Mouse (Mus musculus): ENCODE results near the gene Ntn5.
"Not testable (repeated sequence)": the region's sequence is repeated elsewhere in the genome, so short reads cannot be mapped to it uniquely, and the experiment has no call there.

Ntn5 gene

DNA sequence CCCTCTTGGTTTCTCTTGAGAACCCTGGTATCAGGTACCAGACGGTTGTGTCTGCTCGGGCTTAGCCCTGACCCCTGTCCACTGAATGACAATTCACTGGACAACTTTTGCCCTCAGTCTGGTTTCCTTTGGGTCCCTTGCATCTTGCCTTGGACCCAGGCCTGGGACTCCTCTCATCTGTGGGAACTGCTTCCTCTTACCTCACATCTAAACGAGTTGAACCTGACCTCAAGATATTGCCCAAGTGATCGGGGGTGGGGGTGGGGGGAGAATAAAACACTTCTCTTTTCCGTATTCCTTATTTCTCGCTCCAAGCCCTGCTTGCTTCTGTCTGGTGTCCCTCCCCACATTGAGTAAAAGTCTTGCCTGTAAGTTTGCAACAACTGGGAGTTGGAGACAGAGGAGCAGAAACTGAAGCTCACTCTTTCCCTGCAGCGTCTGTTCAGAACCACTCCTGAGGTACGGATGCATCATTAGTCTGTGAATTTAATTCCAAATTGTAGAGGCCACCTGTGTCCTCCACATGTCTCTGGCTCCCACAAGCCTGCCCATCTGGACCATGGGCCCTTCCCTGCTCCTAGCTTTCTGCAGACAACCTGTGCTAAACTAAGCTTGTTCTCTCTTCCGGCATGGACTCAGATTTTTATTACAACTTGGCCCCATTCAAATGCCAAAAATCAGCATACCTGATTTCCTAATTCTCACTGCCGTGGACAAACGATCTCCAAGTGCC lies 22.9 kb upstream of the Ntn5 start:
- DNase-seq, result no peak

DNA sequence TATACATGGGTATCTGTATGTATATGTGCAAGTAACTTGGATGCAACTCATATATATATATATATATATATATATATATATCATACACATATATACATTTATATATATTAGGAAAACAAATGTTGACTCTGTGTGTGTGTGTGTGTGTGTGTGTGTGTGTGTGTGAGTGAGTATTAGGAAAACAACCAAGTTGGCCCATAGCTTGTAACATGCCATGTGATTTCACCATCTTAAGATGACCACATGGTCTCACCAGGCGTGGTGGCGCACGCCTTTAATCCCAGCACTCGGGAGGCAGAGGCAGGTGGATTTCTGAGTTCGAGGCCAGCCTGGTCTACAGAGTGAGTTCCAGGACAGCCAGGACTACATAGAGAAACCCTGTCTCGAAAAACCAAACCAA lies 22.1 kb upstream of the Ntn5 start:
- not testable (repeated sequence) for DNase-seq

DNA sequence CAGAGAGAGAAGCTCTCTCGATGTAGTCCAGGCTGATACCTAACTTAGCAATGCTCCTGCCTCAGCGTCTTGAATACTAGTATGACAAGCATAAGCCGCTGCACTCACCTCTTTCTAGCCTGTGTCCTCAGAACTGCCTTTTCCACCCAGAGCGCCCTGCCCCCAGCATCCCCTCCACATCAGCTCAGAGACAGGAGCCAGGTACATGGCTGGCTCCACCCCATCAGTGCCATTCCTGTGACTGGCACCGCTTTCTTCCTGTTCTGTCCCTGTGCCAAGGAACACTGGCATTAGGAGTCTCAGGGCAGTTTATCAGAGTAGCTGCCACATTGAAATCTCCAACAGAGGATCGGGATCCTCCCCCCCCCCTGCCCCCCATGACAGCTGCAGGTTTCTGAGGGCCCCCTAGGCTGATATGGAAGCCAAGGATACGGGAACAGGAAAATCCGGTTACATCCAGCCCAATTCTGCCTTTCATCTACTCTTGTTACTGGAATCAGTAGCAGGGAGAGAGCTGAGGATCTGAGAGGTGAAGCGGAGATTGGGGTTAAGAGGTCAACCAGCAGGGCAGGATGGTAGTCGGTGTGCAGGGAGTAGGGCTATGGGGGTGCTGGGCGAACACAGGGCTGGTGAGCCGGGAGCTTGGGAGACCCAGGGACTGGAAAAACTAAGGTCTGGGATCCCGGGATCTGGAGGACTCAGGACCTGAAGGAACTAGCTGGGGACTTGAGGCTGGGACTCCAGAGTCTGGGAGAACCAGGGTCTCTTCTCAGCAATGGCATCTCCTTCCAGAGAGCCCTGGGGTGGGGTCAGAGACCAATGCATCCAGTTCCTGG lies 18.3 kb upstream of the Ntn5 start:
- no peak for DNase-seq

DNA sequence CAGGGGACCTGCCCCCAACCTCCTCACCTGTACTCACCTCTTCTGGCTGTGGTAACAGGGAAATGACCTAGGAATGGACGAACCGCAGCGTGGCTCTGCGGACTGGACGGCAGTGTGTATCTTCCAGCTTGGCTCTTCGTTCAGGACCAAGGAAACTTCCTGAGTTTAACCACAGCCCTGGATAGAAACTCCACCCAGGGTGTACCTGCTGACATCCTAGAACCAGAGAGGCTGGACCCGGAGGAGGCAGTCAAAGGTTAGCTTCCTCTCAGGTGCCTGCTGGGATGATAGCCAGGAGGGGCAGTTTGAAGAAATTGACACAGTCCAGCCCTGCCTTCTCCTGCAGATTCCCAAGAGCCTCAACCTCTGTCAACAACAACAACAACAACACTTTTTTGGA lies 17.7 kb upstream of the Ntn5 start, which contains the start of gene Fut2:
Gene Fut2, minus strand, starts transcription at position 234 of the 400 bp plus-strand sequence.
- no peak for DNase-seq

DNA sequence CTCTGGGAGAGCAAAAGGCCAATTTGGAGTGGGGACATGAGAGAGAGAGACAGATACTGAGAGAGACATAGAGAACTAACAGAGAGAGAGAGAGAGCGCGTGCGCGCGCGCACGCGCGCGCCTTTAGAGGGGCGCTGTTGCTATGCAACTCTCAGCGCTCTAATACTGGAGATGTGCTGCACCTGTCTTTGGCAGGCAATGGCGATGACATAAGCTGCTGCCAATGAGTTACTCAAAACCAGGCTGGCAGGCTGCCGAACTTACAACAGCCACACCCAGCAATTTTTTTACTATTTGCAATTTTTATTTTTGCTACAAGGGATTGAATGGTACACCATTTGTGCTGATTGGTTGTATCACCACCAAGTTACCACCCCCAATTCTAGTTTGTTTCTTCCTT lies 16.1 kb upstream of the Ntn5 start:
- DNase-seq, result no peak

DNA sequence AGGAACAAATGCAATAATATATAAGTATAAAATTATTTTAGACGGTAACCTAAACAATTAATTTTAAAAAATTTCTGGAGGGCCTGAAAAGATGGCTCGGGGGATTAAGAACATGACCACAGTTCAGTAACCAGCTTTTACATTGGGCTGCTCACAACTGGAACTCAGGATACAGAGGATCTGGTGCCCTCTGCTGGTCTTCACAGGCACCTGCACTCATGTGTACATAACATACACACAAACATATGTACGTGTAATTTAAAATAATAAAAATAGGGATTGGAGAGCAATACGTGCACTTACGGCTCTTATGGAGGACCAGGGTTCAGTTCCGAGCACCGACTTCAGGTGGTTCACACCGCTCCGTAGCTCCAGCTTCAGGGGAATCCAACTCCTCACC lies 14.9 kb upstream of the Ntn5 start:
- DNase-seq, result no peak

DNA sequence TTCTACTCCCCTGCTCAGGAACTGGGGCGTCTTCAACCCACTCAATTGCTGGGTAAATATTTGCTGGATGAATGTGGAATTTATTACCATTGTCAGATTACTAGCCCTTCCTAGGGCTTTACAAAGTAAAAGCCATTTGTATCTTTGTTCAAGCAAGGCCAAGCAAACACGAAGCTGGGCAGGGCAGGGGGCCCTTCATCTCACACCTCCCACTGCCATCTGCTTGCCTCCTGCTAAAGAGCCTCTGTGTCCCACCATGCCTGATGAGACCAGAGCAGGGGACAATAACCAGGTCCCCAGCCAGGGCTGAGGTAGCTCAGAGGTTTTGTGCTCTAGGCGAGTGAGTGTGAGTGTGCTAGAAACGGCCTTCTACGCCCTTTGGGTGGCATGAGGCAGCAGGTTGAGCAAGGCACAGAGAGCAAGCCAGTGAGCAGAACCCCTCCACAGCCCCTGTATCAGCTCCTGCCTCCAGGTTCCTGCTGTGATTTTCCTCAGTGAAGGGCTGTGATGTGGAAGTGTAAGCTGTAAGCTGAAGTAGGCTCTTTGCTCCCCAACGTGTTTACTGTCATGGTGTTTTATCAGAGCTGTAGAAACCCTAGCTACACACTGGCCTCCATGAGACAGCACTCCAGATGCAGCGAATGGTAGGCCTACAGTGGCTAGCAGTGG lies 6.1 kb upstream of the Ntn5 start:
- no peak for DNase-seq

DNA sequence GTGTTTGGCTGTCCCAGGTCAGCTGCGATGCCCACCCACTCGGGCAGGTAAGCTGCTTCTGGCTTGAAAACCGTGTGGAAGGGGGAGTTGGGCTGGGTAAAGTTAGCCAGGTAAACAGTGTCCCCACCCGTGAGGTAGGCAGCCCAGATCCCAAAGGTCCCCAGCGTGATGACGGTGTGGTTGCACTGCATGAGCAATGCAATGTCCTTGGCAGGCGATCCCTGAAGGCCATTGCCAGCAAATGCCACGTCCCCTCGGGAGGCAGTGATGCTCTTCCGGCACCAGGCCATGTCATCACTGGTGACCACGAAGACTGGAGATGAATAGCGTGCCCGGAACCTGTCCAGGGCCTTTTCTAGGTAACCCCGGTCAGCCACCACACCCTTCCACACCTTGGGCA lies 5.3 kb upstream of the Ntn5 start:
- DNase-seq, result no peak

DNA sequence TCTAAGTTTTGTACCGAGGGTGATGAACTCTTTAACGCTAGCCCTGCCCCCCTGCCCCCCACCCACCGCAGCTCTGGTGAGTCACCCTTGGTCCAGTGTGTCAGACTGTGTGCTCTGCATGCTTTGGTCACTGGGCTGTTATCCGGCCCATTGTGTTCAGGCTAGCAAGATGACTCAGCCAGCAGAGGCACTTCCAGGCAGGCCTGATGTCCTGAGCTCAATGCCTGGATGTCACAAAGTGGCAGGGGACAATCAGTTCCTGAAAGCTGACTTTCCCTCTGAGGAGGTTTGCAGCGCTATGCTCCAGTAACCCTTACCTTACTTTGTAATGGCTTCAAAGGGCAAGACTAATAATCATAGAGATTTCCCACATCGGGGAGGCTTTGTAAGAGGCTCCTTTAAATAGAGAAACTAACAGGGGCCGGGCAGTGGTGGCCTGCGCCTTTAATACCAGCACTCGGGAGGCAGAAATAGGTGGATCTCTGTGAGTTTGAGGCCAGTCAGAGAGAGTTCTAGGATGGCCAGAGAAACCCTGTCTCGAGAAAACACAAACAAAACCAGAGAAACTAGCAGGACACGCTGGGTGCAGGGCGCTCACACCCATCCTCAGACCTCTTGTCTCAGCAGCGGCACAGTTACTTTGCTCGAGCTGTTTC lies 3.7 kb upstream of the Ntn5 start:
- DNase-seq, result no peak

DNA sequence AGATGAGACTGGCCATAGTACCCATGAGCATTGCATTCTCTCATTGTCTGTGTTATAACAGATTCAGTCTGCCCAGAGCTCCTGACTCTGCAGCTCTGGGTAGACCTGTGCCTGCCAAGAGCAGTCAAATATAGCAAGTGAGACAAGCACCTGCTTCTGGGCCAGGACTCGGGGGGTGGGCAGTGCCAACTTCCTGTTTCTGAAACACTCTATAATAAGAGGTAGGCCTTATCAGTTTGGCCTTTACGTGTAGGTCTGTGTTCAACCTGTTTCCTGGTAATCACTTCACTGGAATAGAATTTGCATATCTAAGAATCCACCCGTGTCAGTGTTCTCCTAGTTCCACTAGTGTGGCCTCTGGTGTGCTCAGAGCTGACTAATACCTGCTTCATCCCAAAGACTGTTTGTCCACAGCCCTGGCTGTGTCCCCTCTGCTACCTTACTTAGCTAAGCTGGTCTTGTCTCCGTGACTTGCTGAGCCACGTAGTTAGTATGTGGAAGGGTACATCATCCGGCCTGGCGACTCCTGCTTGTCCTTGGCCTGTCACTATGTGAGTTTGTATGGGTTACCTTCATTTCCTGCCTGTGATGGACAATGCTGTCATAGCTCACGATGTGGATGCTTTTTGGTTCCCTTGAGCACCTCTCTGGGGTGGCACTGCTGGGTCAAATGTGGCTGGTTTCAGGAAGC lies 2.6 kb upstream of the Ntn5 start:
- no peak for DNase-seq

DNA sequence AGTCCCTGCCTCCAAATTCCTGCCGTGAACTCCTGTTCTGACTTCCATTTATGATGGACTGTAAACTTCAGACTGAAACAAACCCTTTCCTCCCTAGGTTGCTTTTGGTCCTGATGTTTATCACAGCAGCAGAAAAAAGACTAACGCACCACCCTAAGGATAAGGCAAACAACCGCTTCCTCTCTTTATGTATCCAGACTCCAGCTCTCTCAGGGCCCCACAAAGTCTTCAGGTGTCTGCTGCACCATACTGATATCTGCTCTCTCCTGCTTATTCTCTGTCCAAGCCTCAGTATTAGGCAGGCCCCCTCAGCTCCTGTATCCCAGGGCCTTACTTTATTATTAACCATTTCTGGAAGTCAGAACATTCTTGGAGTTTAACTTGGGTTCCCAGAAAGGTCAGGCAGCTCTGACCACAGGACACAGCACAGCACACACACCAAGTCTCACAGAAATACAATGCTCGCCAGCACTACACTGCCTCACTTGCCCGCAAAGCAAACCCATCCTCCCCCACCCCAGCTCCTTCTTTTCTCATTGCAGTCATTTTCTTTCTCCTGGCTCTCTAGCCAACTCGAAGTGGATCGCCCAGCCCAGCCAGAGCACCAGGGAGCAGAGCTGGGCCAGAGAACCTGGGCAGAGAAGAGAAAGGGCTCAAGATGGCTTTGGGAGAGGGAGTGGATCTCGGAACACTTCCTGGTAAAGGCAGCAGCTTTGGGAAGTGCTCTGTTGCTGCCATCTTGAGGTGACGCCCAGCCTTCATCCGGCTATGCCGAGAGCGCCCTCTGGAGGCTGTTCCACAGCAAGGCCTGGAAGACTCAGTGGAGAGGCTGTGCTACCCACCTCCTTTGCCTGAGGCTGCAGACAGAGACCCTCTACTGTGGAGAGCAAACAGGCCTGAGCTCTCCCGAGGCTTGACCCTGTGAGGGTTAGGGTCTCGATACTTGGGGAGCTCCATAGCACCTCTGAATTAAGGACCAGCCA lies 1.4 kb upstream of the Ntn5 start:
- peak; percentile 94 for DNase-seq

DNA sequence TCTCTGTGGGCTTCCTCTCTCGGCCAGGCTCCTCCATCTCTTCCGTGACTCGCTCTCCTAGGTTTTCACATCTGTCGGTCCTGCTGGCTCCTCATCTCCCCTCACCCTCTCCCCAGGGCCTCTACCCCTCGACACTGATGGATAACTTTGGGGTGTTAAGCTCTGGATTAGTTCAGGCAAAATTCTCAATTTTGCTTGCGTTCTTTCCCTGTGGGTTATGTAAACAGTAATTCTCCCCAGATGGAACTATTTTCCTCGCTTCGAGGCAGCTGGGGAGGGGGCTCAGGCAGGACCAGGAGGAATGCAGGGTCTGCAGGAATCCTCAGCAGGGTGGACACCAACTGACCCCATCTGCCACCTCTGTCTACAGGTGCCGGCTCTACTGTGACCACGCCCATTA lies 2.0 kb downstream of the Ntn5 start:
- DNase-seq, result no peak

DNA sequence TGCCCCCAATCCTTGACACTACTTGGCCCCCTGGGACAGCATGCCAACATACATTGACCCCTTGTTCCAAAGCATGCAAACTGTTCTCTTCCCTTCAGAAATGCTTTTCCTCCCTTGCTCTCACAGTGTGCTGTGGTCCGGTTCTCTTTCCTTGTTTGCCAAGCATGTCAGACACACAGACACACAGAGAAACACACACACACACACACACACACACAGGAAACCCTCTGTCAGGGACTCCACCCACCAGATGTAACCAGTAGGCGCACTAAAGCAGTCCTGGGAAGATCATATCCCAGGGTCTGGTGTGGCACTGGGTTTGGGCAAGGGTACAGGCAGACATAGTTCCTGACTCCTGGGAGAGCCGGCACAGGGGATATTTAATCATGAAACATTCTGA lies 3.0 kb downstream of the Ntn5 start:
- DNase-seq, result no peak

DNA sequence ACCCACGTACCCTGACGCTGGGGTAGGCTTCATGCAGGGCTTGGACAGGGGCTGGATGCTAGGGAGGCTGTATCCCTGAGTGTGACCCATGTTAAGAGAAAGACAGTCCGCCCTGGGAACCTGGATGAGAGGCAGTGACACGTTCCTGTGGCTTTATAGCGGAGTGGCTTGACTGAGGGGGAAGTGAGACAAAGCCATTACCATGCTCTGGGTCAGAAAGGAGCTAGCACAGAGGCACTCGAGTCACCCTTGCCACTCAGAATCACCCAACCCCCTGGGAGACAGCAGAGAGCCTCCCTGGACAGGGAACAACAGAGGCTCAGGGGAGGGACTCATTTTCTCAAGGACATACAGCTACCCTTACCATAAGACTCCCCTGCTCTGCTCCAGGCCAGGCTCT lies 5.3 kb downstream of the Ntn5 start:
- no peak for DNase-seq

DNA sequence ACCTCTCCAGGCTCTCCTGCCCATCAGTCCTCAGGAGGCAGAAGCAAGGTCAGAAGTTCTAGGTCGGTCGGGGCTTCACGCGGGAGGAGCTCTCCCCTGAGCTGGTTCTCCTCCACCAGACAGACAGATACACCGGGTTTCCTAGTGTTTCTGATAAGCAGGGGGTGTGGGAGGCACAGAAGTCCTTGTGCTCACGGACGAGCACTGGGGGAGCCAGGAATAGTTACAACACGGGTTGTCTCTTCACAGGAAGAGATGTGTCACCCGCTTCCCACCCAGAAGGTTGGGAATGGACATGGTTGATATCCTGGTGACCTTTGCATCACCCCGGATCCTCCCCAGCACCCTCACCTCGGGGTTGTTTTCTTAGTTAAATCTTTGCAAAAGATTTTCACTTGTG lies 6.0 kb downstream of the Ntn5 start:
- no peak for DNase-seq

DNA sequence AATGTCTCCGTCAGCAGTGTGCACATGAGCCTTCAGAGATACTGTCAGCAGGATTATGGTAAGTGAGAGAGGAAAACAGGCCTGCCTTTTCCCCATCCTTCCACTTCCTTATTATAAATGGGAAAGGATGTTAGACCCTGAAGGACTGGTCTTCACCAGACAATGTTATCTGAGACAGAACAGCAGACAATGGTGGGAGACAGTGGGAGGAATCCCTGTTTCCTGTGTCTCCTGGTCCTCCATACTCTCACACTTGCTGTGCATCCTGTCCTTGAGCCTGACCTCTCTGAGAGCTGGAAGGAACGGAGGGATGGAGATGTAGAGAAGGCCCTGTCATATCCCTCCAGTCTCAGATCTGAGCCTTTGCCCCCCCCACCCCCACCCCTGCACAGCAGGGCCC lies 8.5 kb downstream of the Ntn5 start:
- DNase-seq, result no peak

DNA sequence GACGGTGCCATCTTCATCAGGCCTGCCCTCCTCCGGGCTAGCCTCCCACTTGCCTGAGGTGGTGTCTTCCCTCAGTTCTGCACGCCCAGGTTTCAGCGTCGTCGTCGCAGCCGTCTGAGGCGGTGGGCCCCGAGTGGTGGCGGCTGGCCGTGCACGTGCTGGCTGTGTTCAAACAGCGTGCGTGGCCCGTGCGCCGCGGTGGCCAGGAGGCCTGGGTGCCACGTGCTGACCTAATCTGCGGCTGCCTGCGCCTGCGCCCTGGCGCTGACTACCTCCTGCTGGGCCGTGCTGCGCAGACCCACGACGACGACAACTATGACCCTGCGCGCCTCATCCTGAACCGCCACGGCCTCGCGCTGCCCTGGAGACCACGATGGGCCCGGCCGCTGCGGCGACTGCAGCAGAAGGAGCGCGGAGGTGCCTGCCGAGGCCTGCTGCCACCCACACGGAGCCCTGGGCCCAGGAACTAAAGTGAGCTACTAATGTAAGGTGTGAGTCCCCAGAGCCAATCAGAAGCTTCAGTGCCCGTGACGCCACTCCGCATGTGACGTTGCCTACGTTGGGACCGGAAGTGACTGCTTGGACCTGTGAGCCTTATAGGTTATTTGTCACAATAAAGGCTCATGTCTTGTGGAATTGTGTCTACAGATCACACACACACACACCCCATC lies 10.2 kb downstream of the Ntn5 start, which contains the start of gene Sec1:
Gene Sec1, minus strand, starts transcription at position 482 of the 671 bp plus-strand sequence.
- no peak for DNase-seq

DNA sequence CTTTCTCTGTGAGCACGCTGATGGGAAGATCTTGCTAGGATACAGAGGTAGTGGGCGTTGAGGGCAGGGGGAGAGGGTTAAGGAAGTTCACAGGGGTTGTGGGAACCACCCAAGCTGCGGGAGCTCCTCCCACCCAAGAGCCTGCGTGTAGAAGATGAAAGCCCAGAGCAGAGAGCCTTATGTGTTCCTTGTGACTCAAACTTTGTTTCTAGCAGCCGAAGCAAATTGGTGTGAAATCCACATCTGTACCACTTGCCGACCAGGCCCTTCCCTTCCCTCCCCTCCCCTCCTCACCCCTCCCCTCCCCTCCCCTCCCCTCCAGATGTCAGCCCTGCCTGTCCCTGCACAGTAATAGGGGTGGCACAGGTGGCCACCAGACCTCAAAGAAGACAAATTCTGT lies 11.3 kb downstream of the Ntn5 start:
- DNase-seq, result peak; percentile 63

DNA sequence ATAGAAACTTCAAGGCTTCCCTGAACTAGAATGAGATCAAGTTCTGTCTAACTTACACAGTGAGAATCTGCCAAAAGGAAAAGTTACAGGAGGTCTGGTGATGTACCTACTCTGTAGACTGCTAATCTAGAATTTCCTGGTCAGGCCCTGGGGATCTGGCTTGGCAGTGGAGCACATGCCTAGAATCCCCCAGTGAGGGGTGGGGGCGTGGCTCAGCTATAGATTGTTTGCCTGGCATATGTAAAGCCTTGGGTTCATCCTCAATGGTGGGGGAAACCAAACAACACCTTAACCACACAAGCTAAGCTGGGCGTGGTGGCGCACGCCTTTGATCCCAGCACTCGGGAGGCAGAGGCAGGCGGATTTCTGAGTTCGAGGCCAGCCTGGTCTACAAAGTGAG lies 14.1 kb downstream of the Ntn5 start:
- DNase-seq, result no peak

DNA sequence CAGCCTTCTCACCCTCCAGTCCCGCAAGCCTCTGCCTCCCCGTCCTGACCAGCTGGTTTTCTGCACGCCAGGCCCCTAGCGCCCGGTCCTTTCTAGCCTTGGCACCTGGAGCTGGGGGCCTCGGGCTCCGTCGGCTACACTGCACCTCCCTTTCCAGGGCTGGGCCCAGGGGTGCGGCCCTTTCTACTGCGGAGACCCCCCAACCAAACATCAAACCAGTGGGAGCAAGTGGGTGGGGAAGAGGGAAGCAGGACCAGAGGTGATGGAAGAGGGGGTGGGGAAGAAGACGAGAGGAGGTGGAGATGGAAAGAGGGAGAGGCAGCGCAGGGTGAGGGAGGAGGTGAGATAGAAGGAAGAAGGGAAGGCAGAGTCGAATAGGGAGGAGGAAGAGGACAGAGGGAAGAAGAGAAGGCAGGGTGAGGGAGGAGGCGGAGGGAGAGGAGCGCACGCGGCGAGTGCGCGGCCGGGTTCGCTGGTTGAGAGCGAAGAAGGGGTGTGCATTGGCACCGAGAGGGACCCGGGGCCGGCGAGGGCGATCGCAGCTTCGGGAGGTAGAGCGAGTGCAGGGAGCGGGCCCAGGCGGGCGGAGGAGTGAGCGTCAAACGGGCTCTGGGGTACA lies 15.8 kb downstream of the Ntn5 start, which contains the start of gene Car11:
Gene Car11, plus strand, starts transcription at position 321 of the 619 bp plus-strand sequence.
- DNase-seq, result no peak
